Mouse (Mus musculus): ENCODE measurements around the gene Zbtb20.

Gene Zbtb20

GRCm38 (mm10) chr16:43286319-43286718 is 410.6 kb downstream of the Zbtb20 start:
- in situ Hi-C loops (cut with MboI, MseI), result loop anchor here in 1 of 2 experiments (10.0 kb wide), 1 partner anchor 1502 kb away; no protein-coding TSS in a partner anchor

DNA sequence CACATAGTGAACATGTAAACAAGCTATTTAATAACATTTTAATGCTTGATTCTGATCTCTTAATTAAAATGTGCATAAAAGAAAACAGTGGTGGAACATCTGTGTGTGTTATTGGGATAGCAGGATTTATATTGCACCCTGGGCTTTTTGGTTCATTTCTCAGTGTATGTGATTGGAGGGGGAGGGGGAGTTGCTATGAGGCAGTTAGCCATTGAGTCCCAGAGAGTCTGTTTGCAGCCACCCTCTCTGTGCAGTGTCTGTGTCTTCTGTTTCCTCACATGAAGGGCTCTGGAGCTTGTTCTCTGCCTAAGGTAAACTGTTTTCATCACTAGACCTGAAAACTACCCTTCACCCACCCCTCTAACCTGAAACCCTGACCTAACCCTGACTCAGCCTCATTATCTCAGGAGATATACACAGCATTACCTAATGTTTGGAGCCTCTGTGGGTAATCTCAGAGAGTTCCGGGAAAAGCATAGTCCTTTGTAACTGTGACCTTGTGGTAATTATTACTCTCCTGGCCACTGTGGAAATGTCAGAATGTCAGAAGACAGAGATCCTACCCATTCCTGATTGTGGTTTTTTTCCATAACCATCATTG is 411.2 kb downstream of the Zbtb20 start:
- in situ Hi-C loops (cut with MboI, MseI), result loop anchor here in 1 of 2 experiments (10.0 kb wide), 1 partner anchor 1502 kb away; no protein-coding TSS in a partner anchor

DNA sequence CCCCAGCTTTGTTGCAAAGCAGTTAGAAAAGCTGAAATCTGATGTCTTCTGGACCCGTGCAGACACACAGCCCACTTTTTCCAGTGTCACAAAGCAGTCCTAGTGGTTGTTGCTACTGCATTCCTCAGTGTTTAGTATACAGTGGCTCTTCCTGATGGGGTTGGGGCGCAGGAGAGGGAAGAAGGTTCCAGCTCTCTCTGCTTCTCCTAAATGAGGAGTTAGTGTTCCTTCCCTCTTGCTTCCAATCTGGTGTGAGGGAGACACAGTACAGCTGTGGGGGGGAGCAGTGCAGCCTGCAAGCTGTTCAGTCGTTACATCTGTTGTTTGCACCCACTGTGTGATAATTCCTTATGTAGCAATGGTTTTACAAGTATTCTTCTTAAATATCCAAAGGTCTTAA is 415.7 kb downstream of the Zbtb20 start:
- in situ Hi-C loops (cut with MboI, MseI), result no loop called here

DNA sequence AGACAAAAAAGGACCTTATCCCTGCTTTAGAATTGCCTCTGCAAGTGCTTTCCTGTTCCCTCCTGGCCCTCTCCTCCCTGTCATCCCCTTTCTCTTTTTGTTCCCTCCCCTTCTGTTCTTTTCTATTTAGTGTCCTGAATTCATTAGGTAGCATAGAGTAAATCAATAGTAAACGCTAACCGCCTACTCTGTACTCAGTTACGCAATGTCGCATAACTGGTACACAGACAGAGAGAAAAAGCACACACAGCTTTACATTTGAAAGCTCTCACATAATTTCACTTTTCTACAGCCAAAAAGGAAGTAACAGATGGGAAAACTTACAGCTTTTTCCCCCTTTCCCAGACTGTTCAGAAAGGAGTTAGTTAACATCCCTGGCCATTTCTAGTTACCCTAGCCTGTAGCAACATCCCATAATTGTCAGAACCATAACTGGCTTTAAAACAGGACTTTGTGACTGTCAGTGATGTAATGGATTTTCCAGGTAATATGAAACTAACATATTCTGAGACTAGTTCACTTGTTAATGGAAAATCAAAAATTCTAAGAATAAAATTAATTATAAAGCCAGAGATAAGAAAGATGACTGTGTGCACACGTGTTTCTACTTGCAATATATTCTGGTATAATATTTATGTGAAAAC is 422.4 kb downstream of the Zbtb20 start:
- in situ Hi-C loops (cut with MboI, MseI), result no loop called here

GRCm38 (mm10) chr16:43300420-43300819 is 424.7 kb downstream of the Zbtb20 start:
- in situ Hi-C loops (cut with MboI, MseI), result no loop called here

DNA sequence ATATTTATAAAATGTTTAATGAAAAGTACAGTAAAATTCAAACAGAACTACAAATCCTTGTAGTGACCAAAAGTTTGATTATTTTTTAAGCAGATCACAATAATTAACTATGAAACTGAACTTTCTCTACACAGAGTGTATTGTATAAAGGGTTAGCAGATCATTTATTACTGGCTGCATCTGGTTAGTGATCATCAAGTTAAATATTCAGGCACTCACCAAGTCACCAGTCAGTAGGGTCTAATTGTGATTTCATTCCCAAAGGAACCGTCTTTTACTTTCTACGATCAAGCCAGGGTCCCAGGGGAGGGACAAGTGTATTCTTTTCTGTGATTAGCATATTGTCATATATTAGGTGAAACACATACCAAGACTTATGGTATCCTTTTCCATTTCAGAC is 426.5 kb downstream of the Zbtb20 start:
- in situ Hi-C loops (cut with MboI, MseI), result no loop called here

- in situ Hi-C loops (cut with MboI, MseI), result no loop called here
Measured at GRCm38 (mm10) chr16:43303245-43304197, 427.8 kb downstream of the Zbtb20 start.

- in situ Hi-C loops (cut with MboI, MseI), result no loop called here
Measured at GRCm38 (mm10) chr16:43309968-43310431, 434.3 kb downstream of the Zbtb20 start.

- in situ Hi-C loops (cut with MboI, MseI), result loop anchor here in 1 of 2 experiments (10.0 kb wide), 1 partner anchor 431 kb away; the partner anchor contains the start of gene Drd3
Measured at GRCm38 (mm10) chr16:43324009-43324408, 448.3 kb downstream of the Zbtb20 start.

DNA sequence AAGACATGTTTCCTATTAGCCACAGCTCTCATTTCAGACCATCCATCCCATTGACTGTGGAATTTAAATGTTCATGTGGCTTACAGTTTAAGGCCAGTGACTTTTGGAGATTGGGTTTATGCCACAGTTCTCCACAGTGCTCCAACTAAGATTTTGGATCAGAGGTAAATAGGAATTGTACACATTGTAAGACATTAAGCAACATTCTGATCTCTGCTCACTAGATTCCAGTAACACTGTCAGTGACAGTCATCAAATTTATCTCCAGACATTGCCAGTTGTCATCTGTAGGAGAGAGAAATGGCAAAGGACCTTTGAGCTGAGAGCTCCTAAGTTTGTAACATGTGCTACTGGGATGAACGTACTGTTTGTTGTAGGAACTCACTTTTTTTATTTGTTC is 452.5 kb downstream of the Zbtb20 start:
- in situ Hi-C loops (cut with MboI, MseI), result loop anchor here in 1 of 2 experiments (10.0 kb wide), 1 partner anchor 427 kb away; the partner anchor contains the start of gene Drd3

- in situ Hi-C loops (cut with MboI, MseI), result no loop called here
Measured at GRCm38 (mm10) chr16:43330206-43330605, 454.5 kb downstream of the Zbtb20 start.

DNA sequence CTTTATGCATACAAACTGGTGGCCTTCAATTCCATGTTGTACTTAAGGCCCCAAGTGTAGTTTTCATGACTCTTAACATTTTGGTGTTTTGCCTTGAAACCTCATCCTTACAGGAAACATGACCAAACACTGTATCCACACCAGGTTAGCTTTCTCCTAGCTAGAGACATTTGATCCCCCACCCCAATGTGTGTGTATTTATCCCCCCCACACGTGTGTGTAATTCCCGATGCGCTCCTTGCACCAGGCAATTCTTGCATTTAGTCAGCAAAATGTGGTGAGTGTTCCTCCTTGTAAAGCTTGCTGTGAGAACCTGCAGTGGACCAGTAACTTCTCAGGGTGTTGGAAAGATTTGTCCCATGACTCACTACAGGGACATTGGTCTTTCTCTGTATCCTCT is 455.8 kb downstream of the Zbtb20 start:
- in situ Hi-C loops (cut with MboI, MseI), result no loop called here

DNA sequence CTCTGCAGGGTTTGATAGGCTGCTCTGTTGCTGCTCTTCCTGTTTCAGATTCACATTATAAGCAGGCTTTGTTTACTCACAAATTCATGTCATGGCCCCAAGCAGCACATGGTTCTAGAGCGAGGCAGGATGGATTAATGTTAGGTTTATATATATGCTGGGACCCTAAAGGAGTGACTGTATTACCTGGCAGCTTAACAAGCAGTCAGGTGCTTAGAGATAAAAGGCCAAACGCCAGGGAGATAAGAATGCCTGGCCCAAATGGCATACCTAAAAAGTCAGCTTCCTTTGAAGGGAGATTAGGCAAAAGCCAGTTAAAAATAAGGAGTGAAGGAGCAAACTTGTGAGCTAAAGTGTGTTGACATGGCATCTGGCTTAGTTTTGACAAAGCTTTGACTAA is 457.1 kb downstream of the Zbtb20 start:
- in situ Hi-C loops (cut with MboI, MseI), result no loop called here

GRCm38 (mm10) chr16:43333265-43333664 is 457.6 kb downstream of the Zbtb20 start:
- in situ Hi-C loops (cut with MboI, MseI), result no loop called here

- in situ Hi-C loops (cut with MboI, MseI), result no loop called here
Measured at GRCm38 (mm10) chr16:43334411-43335150, 458.9 kb downstream of the Zbtb20 start.

DNA sequence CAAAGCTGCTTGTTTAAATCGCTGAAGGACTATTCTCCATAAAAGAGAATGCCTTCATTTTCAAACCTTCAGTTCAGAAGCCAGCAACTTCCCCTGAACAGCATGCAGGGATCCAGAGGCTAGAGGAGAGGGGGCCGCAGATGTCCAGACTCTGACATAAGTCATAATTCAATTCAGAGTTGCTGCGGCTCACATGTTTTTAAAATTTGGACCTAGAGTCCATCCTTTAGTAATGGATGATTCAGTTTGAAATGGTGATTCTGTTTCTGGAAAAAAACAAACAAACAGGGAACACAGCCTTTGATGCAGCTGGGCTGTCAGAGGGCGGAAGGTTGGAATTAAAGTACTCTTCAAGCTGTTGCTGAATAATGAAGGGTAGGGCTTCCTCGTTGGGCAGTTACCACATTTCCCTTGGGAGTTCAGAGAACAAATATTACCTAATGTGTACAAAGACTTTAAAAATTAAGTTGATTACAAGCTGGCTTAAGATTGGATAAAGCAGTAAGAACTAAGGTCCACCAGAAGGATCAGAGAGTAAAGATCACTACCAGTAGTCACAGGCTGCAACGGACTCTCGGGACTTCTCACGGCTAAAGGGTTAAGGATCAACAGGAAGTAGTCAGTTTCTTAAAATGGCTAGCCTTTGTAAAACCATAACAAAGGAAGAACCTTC is 459.6 kb downstream of the Zbtb20 start:
- in situ Hi-C loops (cut with MboI, MseI), result no loop called here

DNA sequence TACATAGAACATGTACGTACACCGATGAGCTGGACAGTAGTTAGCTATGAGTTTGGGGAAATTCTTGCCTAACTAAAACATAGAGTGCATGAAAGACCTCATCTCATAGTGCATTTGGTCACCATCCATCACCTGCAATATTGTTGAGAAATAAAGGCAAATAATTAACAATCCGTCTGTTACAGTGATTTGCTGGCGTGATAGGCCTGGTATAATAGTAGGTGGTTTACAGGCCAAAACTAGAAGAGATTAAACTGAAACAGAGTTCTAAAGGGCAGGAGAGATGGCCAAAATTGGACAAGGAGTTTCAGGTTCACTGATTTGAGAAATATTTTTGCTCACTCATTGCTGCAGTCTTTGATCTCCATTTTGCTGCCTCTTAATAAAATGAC is 460.1 kb downstream of the Zbtb20 start:
- in situ Hi-C loops (cut with MboI, MseI), result no loop called here

- in situ Hi-C loops (cut with MboI, MseI), result no loop called here
Measured at GRCm38 (mm10) chr16:43340712-43341111, 465.0 kb downstream of the Zbtb20 start.

GRCm38 (mm10) chr16:43341916-43342455 is 466.3 kb downstream of the Zbtb20 start:
- in situ Hi-C loops (cut with MboI, MseI), result no loop called here

GRCm38 (mm10) chr16:43346094-43346493 is 470.4 kb downstream of the Zbtb20 start:
- in situ Hi-C loops (cut with MboI, MseI), result no loop called here
